Mouse (Mus musculus) urinary bladder, adult 2 months (tissue): ENCODE measurements around the gene Rnaseh2c. TPM values are rescaled to one million over a fixed set of nuclear protein-coding genes. Genes with fewer than 3 reads are reported as not detected.

Experiments
- polyA plus RNA-seq: library from polyadenylated mRNA; depleted of rRNA; stranded (reverse); fragments of >200 nt; gene quantifications from 2 replicates; pipeline ENCODE4 v1.2.3, GENCODE M21; 2012; rRNA removed

Gene Rnaseh2c
- polyA plus RNA-seq, 1 experiment = 41.2 TPM

Other genes starting within 250 kb of the Rnaseh2c start
- 24.4 and 26.8 TPM in 2 replicates for gene Eif1ad, start 235.1 kb upstream of the Rnaseh2c start, polyA plus RNA-seq
- gene Banf1, start 234.7 kb upstream of the Rnaseh2c start, polyA plus RNA-seq = 125 and 147 TPM in 2 replicates
- gene Sart1, start 213.2 kb upstream of the Rnaseh2c start, polyA plus RNA-seq = 36.7 and 51.4 TPM in 2 replicates
- not detected in 2 replicates for gene Tsga10ip, start 199.3 kb upstream of the Rnaseh2c start, polyA plus RNA-seq
- 228 and 236 TPM in 2 replicates for gene Drap1, start 176.9 kb upstream of the Rnaseh2c start, polyA plus RNA-seq
- 65.3 and 68.9 TPM in 2 replicates for gene AI837181, start 176.7 kb upstream of the Rnaseh2c start, polyA plus RNA-seq
- 0.07 TPM in 1 of 2 replicates, not detected in the other for gene Fosl1, start 154.3 kb upstream of the Rnaseh2c start, polyA plus RNA-seq
- 11.3 and 15.1 TPM in 2 replicates for gene Ccdc85b, start 144.0 kb upstream of the Rnaseh2c start, polyA plus RNA-seq
- 95.7 and 122 TPM in 2 replicates for gene Fibp, start 141.3 kb upstream of the Rnaseh2c start, polyA plus RNA-seq
- gene Ctsw, start 133.4 kb upstream of the Rnaseh2c start, polyA plus RNA-seq = 2.6 and 4.0 TPM in 2 replicates
- 77.3 and 86.8 TPM in 2 replicates for gene Efemp2, start 127.9 kb upstream of the Rnaseh2c start, polyA plus RNA-seq
- 23.3 and 32.8 TPM in 2 replicates for gene Mus81, start 113.5 kb upstream of the Rnaseh2c start, polyA plus RNA-seq
- 669 and 714 TPM in 2 replicates for gene Cfl1, start 111.4 kb upstream of the Rnaseh2c start, polyA plus RNA-seq
- 1.5 and 2.2 TPM in 2 replicates for gene 1700020D05Rik, start 98.1 kb upstream of the Rnaseh2c start, polyA plus RNA-seq
- 33.0 and 37.7 TPM in 2 replicates for gene Snx32, start 91.3 kb upstream of the Rnaseh2c start, polyA plus RNA-seq
- gene Ovol1, start 41.2 kb upstream of the Rnaseh2c start, polyA plus RNA-seq = 4.7 and 5.1 TPM in 2 replicates
- 4.8 and 7.1 TPM in 2 replicates for gene Ap5b1, start 33.8 kb upstream of the Rnaseh2c start, polyA plus RNA-seq
- gene Kat5, start 8.4 kb downstream of the Rnaseh2c start, polyA plus RNA-seq = 60.1 and 67.7 TPM in 2 replicates
- 58.3 and 64.0 TPM in 2 replicates for gene Rela, start 35.6 kb downstream of the Rnaseh2c start, polyA plus RNA-seq
- 17.3 and 19.6 TPM in 2 replicates for gene Sipa1, start 61.8 kb downstream of the Rnaseh2c start, polyA plus RNA-seq
- gene Map3k11, start 86.9 kb downstream of the Rnaseh2c start, polyA plus RNA-seq = 19.9 and 22.0 TPM in 2 replicates
- 40.5 and 53.5 TPM in 2 replicates for gene Pcnx3, start 87.0 kb downstream of the Rnaseh2c start, polyA plus RNA-seq
- gene Kcnk7, start 102.5 kb downstream of the Rnaseh2c start, polyA plus RNA-seq = 0.13 and 0.25 TPM in 2 replicates
- gene Ehbp1l1, start 124.4 kb downstream of the Rnaseh2c start, polyA plus RNA-seq = 97.4 and 116 TPM in 2 replicates
- 66.3 and 79.4 TPM in 2 replicates for gene Fam89b, start 127.8 kb downstream of the Rnaseh2c start, polyA plus RNA-seq
- gene Ltbp3, start 139.0 kb downstream of the Rnaseh2c start, polyA plus RNA-seq = 132 and 164 TPM in 2 replicates
- gene Scyl1, start 169.5 kb downstream of the Rnaseh2c start, polyA plus RNA-seq = 104 and 123 TPM in 2 replicates